Mouse (Mus musculus) kidney, embryonic 14.5 days (tissue): ENCODE data around the gene Susd6. TPM values are rescaled to one million over a fixed set of nuclear protein-coding genes. Genes with fewer than 3 reads are reported as not detected.
"Not testable (repeated sequence)": the region's sequence is repeated elsewhere in the genome, so short reads cannot be mapped to it uniquely, and the experiment has no call there.

ENCODE experiments used
- ATAC-seq: fragments of 200-750 bp; cut with Nextera tagmentation; 2 replicates; pipeline ENCODE4 v1.8.0; 2017; ENCODE audit warnings: moderate number of reproducible peaks, mild to moderate bottlenecking, moderate TSS enrichment, moderate library complexity; ENCODE audit not compliant: low FRiP score, low TSS enrichment
- H3K27ac ChIP-seq: fragments of 300-500 bp; sonication (generic); 2 replicates; pipeline ENCODE4 v1.5.1; 2014; ENCODE audit warnings: low read depth, mild to moderate bottlenecking, low read length, moderate library complexity, mixed read lengths
- H3K27me3 ChIP-seq: fragments of 300-500 bp; sonication (generic); 2 replicates; pipeline ENCODE4 v1.6.1; 2014; ENCODE audit warnings: mild to moderate bottlenecking, low read length; ENCODE audit not compliant: control insufficient read depth, insufficient read depth
- H3K36me3 ChIP-seq: fragments of 300-500 bp; sonication (generic); 2 replicates; pipeline ENCODE4 v1.6.1; 2014; ENCODE audit warnings: low read length, mixed read lengths; ENCODE audit not compliant: control insufficient read depth, insufficient read depth
- H3K4me1 ChIP-seq: fragments of 300-500 bp; sonication (generic); 2 replicates; pipeline ENCODE4 v1.6.1; 2014; ENCODE audit warnings: low read length, mixed read lengths; ENCODE audit not compliant: control insufficient read depth, insufficient read depth
- H3K4me2 ChIP-seq: fragments of 300-500 bp; sonication (generic); replicated peaks from 2 replicates; pipeline ENCODE4 v1.6.1; 2014; ENCODE audit warnings: low read depth, mild to moderate bottlenecking, low read length
- H3K4me3 ChIP-seq: fragments of 300-500 bp; sonication (generic); 2 replicates; pipeline ENCODE4 v1.5.1; 2014; ENCODE audit warnings: mild to moderate bottlenecking, low read length
- H3K9ac ChIP-seq: fragments of 300-500 bp; sonication (generic); 2 replicates; pipeline ENCODE4 v1.6.1; 2014; ENCODE audit warnings: low read depth, mild to moderate bottlenecking, low read length, moderate library complexity
- H3K9me3 ChIP-seq: fragments of 300-500 bp; sonication (generic); 2 replicates; pipeline ENCODE4 v1.6.1; 2016; ENCODE audit warnings: low read length; ENCODE audit not compliant: control insufficient read depth
- WGBS: fragments of 180-500 bp; shearing (Covaris S2); extraction: QIAGEN DNeasy Blood & Tissue Kit; methylation state at CpG from one replicate; pipeline ENCODE4 v1.1.7; 2014; 5-methylcytosine and 5-hydroxymethylcytosine counted together
- polyA plus RNA-seq: library from polyadenylated mRNA; unstranded; fragments of >200 nt; fragmentation: Nextera tagmentation; extraction: Ambion mirVana; gene quantifications from 2 replicates; pipeline ENCODE4 v1.2.1, GENCODE M21; 2014

Gene Susd6
- polyA plus RNA-seq, 1 experiment from 2014 or later = 15.6 TPM

DNA sequence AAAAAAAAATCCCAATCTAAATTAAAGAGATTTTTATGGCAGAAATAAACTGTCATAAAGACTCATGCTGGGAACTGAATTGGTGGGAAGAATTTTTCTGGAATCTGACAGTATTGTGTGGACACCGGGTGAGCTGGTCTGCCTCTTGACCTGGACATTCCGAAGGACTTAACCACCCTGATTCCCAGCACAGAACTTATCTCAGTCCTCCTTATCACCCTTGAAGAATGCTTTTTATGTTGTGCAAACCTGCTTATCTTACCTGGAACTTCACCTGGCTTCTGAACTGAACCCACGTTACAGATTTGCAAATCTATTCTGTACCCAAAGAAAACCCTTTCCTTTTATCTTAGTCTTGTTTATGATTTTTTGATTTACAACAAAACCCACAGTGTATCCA, 8.1 kb upstream of the Susd6 start:
- Histone ChIP-seq H3K4me2 (no peak overlapping the region), H3K27ac (no peak overlapping the region), H3K9me3 (no peaks in the 10 kb centered on the region), H3K4me1 (no peaks in the 10 kb centered on the region), H3K4me3 (no peak overlapping the region), H3K36me3 (no peaks in the 10 kb centered on the region), H3K9ac (no peak overlapping the region), H3K27me3 (no peaks in the 10 kb centered on the region)
- whole genome bisulfite sequencing = 89% methylated on average over 3 of the region's 3 CpGs
- no peak for ATAC-seq

DNA sequence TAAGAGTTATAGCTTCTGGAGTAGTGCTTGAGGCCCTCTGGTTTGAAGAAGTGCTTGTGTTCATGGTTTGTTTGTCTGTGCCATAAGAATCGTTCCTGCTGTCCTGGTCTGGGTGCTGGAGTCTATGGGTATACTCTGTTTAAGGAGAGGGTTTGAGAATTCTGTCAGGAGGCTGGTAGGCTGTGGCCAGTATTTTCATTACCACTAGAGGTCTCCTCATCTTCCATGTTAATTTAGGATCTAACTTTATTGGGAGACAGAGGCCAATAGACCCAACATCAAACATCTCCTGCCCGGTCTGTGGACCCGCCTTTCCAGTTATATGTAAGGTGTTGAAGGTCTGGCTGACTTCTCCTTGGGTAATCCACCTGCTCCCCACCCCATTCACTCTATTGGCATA, 7.4 kb upstream of the Susd6 start:
- H3K27me3 ChIP-seq = no peaks in the 10 kb centered on the region
- H3K4me1 ChIP-seq = no peaks in the 10 kb centered on the region
- no peak overlapping the region for H3K4me3 ChIP-seq
- no peak overlapping the region for H3K9ac ChIP-seq
- ATAC-seq = no peak
- H3K36me3 ChIP-seq = no peaks in the 10 kb centered on the region
- WGBS = 61% methylated on average over 3 of the region's 3 CpGs
- H3K9me3 ChIP-seq = no peaks in the 10 kb centered on the region
- H3K4me2 ChIP-seq = no peak overlapping the region
- no peak overlapping the region for H3K27ac ChIP-seq

DNA sequence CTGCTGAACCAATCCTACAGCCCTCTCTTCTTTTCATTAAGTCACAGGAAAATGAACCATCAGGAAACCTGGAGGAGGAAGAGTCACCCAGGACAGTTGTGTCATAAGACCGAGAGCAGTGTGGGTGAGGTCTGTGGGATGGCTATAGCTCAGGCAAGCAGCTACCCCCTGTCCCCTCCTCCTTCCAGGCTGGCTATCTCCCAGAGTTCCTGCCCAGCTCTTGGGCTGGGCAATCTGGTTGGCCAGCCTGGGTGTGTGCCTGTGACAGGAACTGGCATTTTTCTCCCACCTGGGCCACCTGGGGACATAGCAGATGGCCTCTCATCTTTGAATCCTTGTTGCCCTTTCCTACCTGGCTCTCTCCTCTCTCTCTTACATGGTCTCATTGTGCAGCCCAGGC, 6.4 kb upstream of the Susd6 start:
- Histone ChIP-seq H3K9me3 (no peaks in the 10 kb centered on the region), H3K4me2 (no peak overlapping the region), H3K36me3 (no peaks in the 10 kb centered on the region), H3K4me1 (no peaks in the 10 kb centered on the region), H3K9ac (no peak overlapping the region), H3K4me3 (no peak overlapping the region), H3K27ac (no peak overlapping the region), H3K27me3 (no peaks in the 10 kb centered on the region)
- WGBS = 59% methylated on average over 1 of the region's 1 CpGs
- no peak for ATAC-seq

DNA sequence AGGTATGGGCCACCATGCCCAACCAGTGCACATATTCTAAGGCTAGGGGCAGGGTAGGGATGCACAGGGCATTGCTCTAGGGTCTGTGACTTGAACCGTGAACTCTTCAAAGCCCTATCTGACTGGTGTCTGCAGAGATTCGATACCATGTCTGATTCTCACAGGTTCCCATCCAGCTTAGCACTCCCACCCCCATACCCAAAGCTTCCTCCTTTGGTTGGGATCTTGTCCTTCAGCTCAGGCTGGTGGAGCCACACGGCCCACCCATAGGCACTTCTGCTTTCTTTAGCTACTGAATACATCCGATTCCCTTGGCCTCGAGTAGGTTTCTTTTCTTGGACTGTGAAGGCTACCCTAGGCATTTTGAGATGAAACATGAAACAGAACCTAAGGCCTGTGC, 5.3 kb upstream of the Susd6 start:
- H3K4me3 ChIP-seq = no peak overlapping the region
- H3K36me3 ChIP-seq = no peaks in the 10 kb centered on the region
- no peak overlapping the region for H3K4me2 ChIP-seq
- ATAC-seq = no peak
- 76% methylated on average over 5 of the region's 5 CpGs for WGBS
- H3K9me3 ChIP-seq = no peaks in the 10 kb centered on the region
- no peak overlapping the region for H3K27ac ChIP-seq
- no peaks in the 10 kb centered on the region for H3K27me3 ChIP-seq
- H3K4me1 ChIP-seq = peaks cover 5% of the 10 kb centered on the region; the same call in 1 of the 2 replicates
- no peak overlapping the region for H3K9ac ChIP-seq

DNA sequence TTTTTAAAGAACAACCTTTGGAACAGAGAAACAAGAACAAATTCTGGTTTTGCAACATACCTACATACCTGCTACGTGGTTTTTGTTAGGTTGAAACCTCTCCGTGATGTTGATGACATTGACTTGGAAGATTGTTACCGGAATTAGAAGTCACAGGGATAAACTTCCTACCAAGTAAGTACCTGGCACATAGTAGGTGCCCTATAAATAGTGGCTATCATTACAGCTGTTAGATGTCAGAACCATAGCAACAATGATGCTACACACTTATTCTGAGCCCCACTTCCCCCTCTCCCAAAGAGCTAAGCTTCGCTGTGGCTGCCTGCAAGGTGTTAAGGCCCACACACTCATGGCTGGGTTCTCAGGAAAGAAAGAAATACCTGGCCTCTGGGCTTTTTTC, 4.7 kb upstream of the Susd6 start:
- no peak for ATAC-seq
- H3K9ac ChIP-seq = no peak overlapping the region
- no peak overlapping the region for H3K27ac ChIP-seq
- no peaks in the 10 kb centered on the region for H3K9me3 ChIP-seq
- WGBS = 90% methylated on average over 4 of the region's 4 CpGs
- H3K36me3 ChIP-seq = no peaks in the 10 kb centered on the region
- H3K4me2 ChIP-seq = no peak overlapping the region
- H3K4me3 ChIP-seq = no peak overlapping the region
- H3K27me3 ChIP-seq = no peaks in the 10 kb centered on the region
- peaks cover 5% of the 10 kb centered on the region; the same call in 1 of the 2 replicates for H3K4me1 ChIP-seq

DNA sequence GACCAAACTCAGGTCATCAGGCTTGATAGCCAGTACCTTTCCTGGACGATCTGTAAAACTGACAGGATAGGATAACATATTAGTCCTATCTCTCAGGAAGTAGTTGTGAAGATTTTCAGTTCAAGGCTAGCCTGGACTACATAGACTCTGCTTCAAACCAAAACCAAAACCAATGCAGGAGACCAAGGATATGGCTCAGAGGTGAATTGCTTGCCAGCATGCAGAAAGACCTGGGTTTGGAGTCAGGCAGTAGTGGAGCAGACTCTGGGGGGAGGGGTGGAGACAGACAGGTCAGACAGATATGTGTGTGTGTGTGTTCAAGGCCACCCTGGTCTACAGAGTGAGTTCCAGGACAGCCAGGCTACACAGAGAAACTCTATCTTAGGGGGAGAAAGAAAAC, 3.7 kb upstream of the Susd6 start:
- Histone ChIP-seq H3K27me3 (no peaks in the 10 kb centered on the region), H3K4me3 (no peak overlapping the region), H3K4me1 (peaks cover 5% of the 10 kb centered on the region; the same call in 1 of the 2 replicates), H3K9me3 (no peaks in the 10 kb centered on the region), H3K9ac (no peak overlapping the region), H3K36me3 (no peaks in the 10 kb centered on the region), H3K4me2 (no peak overlapping the region), H3K27ac (no peak overlapping the region)
- 74% methylated on average over 1 of the region's 1 CpGs for WGBS
- no peak for ATAC-seq

DNA sequence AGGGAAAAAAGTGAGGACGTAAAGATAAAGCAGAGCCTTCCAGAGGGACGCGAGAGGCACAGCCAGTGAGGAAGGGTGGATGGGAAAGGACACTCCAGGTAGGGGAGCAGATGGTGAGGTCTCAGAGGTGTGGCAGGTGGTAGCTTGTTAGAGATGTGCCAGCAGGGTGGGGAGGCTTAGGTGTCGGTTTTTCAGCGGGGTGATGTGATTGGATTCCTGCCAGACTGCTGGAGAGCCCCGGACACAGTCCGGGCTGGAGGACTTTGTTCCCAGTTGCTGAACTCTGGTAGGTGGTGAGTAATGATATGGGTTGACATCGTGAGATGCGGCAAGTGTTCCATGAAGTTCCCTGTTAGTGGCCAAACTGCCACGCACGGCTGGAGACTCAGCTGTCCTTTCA, 2.7 kb upstream of the Susd6 start:
- Histone ChIP-seq H3K9ac (no peak overlapping the region), H3K4me3 (no peak overlapping the region), H3K27me3 (no peaks in the 10 kb centered on the region), H3K36me3 (no peaks in the 10 kb centered on the region), H3K9me3 (no peaks in the 10 kb centered on the region), H3K27ac (no peak overlapping the region), H3K4me1 (peaks cover 8% of the 10 kb centered on the region; the same call in 1 of the 2 replicates), H3K4me2 (no peak overlapping the region)
- ATAC-seq = no peak
- 38% methylated on average over 11 of the region's 11 CpGs for WGBS

DNA sequence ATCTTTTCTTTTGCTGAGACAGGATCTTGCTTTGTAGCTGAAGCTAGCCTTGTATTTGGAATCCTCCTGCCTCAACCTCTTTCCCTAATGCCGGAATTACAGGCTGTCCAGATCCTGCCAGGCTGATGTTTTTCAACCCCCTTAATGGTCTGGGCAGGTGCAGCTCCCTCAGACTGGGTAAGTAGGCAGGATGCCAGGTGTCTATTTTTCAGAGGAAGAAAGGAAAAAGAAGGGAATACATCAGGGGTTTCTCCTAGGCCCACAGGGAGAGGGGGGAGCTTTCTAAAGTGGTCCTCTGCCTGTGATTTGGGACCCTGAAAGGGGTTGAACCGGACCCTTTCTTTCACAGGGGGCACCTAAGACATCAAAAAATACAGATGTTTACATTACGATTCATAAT, 2.1 kb upstream of the Susd6 start:
- no peak for ATAC-seq
- Histone ChIP-seq H3K4me1 (peaks cover 8% of the 10 kb centered on the region; the same call in 1 of the 2 replicates), H3K27ac (no peak overlapping the region), H3K9me3 (no peaks in the 10 kb centered on the region), H3K9ac (no peak overlapping the region), H3K4me3 (no peak overlapping the region), H3K36me3 (no peaks in the 10 kb centered on the region), H3K4me2 (no peak overlapping the region), H3K27me3 (no peaks in the 10 kb centered on the region)
- 80% methylated on average over 3 of the region's 3 CpGs for WGBS

DNA sequence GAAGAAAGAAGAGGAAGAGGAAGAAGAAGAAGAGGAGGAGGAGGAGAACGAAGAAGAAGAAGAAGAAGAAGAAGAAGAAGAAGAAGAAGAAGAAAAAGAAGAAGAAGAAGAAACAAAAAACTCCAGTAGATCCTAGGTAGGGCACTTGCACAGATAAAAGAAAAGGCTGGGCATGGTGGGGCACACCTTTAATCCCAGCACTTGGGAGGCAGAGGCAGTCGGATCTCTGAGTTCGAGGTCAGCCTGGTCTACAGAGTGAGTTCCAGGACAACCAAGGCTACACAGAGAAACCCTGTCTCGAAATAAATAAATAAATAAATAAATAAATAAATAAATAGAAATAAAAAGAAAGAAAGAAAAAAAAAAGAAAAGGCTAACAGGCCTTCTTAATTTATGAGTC, 1.0 kb upstream of the Susd6 start:
- WGBS = 91% methylated on average over 4 of the region's 4 CpGs
- not testable (repeated sequence) for H3K9me3 ChIP-seq, H3K27me3 ChIP-seq, H3K4me2 ChIP-seq, ATAC-seq, H3K27ac ChIP-seq, H3K36me3 ChIP-seq, H3K9ac ChIP-seq, H3K4me3 ChIP-seq
- peaks cover 12% of the 10 kb centered on the region; the same call in 1 of the 2 replicates for H3K4me1 ChIP-seq
